Mouse (Mus musculus) kidney, postnatal 14 days (tissue): ENCODE results near the gene Scd2.
"Not testable (repeated sequence)": the region's sequence is repeated elsewhere in the genome, so short reads cannot be mapped to it uniquely, and the experiment has no call there.

Source experiments
- DNase-seq: peaks from one replicate; pipeline ENCODE4 v3.0.0; 2022; ENCODE audit warnings: mixed read lengths

The Scd2 gene

GRCm38 (mm10) chr19:44297862-44298261, 4.4 kb downstream of the Scd2 start:
- no peak for DNase-seq

GRCm38 (mm10) chr19:44299078-44299477, 5.6 kb downstream of the Scd2 start:
- no peak for DNase-seq

DNA sequence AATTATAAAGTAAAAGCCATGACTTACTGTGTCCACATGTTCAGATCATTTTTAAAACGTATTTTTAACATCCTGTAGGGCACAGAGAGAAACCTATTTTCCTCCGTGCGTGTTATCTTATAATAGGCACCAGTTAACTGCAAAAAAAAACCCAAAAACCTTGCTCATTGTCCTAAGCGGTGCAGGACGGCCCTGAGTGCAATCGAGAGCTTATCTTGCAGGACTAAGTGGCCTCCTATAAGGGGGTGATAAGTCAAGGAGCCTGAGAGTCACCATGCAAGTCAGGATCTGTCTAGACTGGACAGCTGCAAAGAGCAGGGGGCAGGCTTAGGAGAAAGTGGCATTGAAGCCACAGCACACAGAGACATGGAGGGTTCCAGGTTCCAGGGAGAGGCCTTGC, 6.4 kb downstream of the Scd2 start:
- DNase-seq = no peak

DNA sequence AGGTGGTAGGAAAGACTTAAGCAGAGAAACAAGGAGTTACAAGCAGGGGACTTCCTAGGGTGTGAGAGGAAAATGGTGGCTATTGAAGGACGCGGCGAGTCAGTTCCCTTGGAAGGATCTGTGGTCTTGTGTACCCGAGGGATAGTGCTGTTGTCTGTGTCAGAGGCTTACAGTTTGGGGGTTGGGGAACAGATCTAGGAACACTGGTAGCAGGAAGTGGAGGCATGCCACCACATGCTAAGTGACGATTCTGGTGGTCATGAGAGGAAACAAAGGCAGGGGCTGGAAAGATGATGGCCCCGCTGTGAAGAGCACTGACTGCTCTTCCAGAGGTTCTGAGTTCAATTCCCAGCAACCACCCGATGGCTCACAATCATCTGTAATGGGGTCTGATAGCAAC, 7.0 kb downstream of the Scd2 start:
- DNase-seq = no peak

DNA sequence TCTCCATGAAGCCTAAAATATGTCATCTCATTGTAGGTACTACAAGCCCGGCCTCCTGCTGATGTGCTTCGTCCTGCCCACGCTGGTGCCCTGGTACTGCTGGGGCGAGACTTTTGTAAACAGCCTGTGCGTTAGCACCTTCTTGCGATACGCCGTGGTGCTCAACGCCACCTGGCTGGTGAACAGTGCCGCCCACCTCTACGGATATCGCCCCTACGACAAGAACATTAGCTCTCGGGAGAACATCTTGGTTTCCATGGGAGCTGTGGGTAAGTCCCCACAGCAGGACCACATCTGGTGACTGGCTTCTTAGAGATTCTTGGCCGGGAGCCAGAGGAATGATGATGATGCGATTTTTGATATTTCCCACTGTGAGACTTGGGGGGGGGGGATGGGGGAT, 7.7 kb downstream of the Scd2 start:
- DNase-seq = peak; percentile 58

DNA sequence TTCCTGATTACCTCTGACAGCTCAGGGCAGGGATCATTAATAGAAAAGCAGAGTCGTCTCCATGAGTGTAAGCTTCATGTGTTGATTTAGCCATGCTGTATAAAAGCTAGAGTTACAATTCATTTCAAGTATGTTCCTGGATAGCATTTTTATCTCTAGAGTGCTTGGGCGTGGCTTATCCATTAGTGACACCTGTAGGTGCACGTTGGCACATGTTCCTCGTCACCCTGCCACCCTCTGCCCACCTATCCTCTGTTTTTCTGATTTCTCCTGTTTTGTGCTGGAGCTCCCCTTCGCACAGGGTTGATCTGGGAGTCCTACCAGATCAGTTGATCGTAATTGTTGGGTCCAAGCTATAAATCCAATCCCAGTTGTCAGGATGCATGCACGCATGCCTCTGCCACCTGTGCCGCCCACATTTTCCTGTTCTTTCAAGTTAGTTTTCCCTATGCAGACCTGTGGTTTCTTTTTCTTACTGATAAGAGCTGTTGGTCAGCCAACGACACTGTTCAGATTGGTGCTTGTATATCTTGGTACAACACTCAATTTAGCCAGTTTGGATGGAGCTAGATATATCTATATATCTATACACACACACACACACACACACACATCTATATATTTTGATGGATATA, 8.3 kb downstream of the Scd2 start:
- no peak for DNase-seq

DNA sequence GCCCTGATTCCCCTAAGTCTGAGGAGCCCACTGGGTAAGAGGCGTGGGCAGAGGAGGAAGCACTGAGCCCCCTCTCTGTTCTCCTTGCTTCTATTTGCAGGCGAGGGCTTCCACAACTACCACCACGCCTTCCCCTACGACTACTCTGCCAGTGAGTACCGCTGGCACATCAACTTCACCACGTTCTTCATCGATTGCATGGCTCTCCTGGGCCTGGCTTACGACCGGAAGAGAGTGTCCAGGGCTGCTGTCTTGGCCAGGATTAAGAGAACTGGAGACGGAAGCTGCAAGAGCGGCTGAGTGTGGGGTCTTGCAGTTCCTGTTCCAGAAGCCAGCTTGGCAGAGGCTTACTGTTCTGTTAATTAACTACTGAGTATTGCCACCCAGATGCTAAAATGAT, 9.4 kb downstream of the Scd2 start:
- DNase-seq = no peak

DNA sequence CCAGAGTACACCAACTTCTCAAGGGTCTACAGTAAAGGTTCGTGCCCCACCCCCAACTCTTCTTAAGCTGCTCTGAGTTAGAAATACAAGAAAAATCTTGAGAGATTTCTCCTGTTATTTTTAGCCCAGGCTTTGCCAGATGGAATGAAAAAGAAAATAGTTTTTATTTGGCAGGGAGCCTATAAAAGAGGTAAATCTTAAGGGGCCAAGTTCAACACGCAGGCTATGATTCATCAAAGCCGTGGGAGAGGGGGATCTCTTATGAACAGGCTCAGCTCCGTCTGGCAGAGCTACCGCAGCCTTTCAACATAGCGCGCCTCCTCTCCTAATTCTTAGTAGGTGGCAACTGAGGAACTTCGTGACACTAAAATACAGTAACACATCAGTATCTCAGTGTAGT, 10.0 kb downstream of the Scd2 start:
- no peak for DNase-seq

DNA sequence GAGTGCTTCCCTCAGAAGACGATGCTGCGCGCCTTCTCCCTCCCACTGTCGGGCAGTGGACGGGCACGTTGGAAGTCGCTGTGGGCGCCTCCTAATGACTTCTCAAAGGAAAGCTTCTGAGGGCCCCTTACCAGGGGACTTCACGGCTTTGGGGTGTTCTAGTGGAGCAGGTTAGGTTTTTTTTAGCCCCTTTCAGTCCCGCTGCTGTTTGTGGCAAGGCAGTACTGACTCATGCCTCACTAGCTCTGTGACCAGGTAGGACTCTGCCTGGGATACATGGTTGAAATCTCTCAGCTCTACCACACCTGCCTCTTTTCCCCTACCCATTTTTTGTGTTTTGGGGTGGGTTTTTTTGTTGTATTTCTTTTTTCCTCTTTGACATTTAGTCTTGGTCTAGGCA, 10.9 kb downstream of the Scd2 start:
- DNase-seq = no peak

- no peak for DNase-seq
Measured at GRCm38 (mm10) chr19:44304851-44305510, 11.5 kb downstream of the Scd2 start.

- DNase-seq = no peak
Measured at GRCm38 (mm10) chr19:44305701-44306100, 12.2 kb downstream of the Scd2 start.

DNA sequence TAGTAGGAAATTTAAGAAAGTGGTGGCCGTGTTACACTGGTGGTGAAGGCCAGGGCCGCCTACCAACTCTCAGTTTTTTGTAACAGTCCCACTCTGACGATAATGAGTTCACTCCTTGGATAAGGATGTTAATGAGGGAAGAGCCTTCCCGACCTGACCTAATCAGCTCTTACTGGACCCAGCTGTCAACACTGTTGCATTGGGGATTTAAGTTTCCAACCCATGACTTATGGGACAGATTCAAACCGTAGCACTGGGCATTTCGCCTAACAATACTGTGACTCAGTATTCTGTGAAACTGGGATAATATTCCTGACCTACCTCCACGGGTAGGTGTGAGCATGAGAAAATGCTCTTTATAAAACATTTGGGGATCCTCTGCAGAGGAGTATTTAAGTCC, 12.7 kb downstream of the Scd2 start:
- DNase-seq = no peak

GRCm38 (mm10) chr19:44307101-44307914, 13.8 kb downstream of the Scd2 start:
- no peak for DNase-seq

GRCm38 (mm10) chr19:44307915-44308470, 14.5 kb downstream of the Scd2 start:
- DNase-seq = no peak

- DNase-seq = no peak
Measured at GRCm38 (mm10) chr19:44308611-44309246, 15.3 kb downstream of the Scd2 start.

GRCm38 (mm10) chr19:44309351-44310154, 16.1 kb downstream of the Scd2 start:
- DNase-seq = no peak

GRCm38 (mm10) chr19:44310155-44310575, 16.7 kb downstream of the Scd2 start:
- DNase-seq = not testable (repeated sequence)

GRCm38 (mm10) chr19:44310814-44311213, 17.3 kb downstream of the Scd2 start:
- no peak for DNase-seq

DNA sequence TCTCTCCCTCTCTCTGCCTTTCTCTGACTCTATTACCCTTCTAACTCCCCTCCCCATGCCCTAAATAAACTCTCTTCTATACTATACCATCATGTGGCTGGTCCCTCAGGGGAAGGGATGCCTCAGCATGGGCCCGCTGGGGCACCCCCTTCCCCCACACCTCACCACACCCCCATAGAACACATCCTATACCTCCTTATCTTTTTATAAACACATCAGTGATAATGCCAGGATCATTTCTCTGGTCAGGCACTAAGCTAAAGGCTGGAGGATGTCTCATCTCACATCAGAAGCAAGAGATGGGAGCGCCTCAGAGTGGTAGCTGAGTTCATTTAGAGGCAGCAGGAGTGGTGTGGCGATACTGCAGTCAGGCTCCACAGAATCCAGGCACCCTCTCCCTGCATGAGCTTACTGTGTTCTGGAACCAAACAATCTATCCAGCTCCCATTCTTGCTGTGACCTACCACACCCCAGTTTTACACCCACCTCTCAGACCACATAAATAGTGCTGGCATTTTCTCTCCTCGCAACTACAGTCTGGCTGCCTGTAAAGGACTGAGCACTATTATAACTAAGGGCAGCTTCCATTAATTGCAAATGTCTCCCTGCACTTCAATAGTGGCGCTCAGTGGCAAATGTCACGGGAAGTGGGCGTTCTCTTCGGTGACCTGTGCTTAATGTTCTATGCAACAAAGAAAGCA, 18.0 kb downstream of the Scd2 start:
- DNase-seq = no peak

GRCm38 (mm10) chr19:44312007-44312360, 18.5 kb downstream of the Scd2 start:
- DNase-seq = peak; percentile 39

DNA sequence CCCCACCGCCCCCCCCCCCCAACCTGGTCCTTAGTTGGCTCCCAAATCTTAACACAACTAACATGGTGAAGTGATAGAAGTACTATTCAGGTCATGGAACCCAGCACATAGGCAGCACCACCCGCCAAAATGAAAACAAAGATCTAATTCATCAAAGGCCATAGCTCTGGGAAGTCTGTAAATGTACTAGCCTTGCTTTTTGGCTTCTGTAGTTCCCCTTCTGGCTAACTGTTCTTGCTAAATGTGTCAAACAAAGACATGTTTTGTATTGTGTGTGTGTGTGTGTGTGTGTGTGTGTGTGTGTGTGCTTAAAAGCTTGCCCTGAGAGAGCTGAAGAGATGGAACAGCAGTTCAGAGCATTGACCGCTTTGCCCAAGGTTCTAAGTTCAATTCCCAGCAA, 19.6 kb downstream of the Scd2 start:
- no peak for DNase-seq

- DNase-seq = peak; percentile 94
Measured at GRCm38 (mm10) chr19:44314327-44314759, 20.9 kb downstream of the Scd2 start.
